Mouse (Mus musculus): ENCODE measurements around the gene Dus2. TPM values are rescaled to one million over a fixed set of nuclear protein-coding genes. Genes with fewer than 3 reads are reported as not detected.
"Not testable (repeated sequence)": the region's sequence is repeated elsewhere in the genome, so short reads cannot be mapped to it uniquely, and the experiment has no call there.

Gene Dus2
- polyA plus RNA-seq, 1 experiment, result 13.1 TPM

- Histone ChIP-seq H3K79me2 (ENCODE audit: control insufficient read depth, insufficient read depth) (peaks cover 40% of the 10 kb centered on the region), H3K36me3 (ENCODE audit: control insufficient read depth, insufficient read depth) (peaks cover 15% of the 10 kb centered on the region), H3ac (ENCODE audit: control insufficient read depth, insufficient read length, low read depth) (peak within 1 kb of the TSS; percentile 88), H3K79me3 (ENCODE audit: low read depth) (peaks cover 12% of the 10 kb centered on the region), H3K4me3 (ENCODE audit: insufficient read depth, poor library complexity, severe bottlenecking) (peak within 1 kb of the TSS; percentile 89), H3K27me3 (ENCODE audit: control insufficient read depth, insufficient read depth, insufficient read length) (no peaks in the 10 kb centered on the region)
- TF ChIP-seq FOSL1 (IDR thresholded peaks at IDR 0.05; ENCODE audit: insufficient read depth, low read length, poor library complexity, severe bottlenecking), result no peak
- no peak for TF ChIP-seq CTCF (IDR thresholded peaks at IDR 0.05; ENCODE audit: control insufficient read depth, insufficient read depth, insufficient read length)
Measured at GRCm38 (mm10) chr8:106011643-106011986, 20.5 kb downstream of the Dus2 start, which contains the start of gene Ddx28. Ddx28 (minus strand) TSS chr8:106011882.

- Histone ChIP-seq H3K79me2 (ENCODE audit: control insufficient read depth, insufficient read depth) (peaks cover 40% of the 10 kb centered on the region), H3K79me3 (ENCODE audit: low read depth) (peaks cover 12% of the 10 kb centered on the region), H3K36me3 (ENCODE audit: control insufficient read depth, insufficient read depth) (peaks cover 15% of the 10 kb centered on the region)
- H3K4me3 ChIP-seq (ENCODE audit: insufficient read depth, poor library complexity, severe bottlenecking); H3K27me3 ChIP-seq (ENCODE audit: control insufficient read depth, insufficient read depth, insufficient read length); H3ac ChIP-seq (ENCODE audit: control insufficient read depth, insufficient read length, low read depth): not testable (repeated sequence)
Measured at GRCm38 (mm10) chr8:106012203-106012602, 21.1 kb downstream of the Dus2 start.

- Histone ChIP-seq H3K36me3 (ENCODE audit: control insufficient read depth, insufficient read depth) (peaks cover 15% of the 10 kb centered on the region), H3K27me3 (ENCODE audit: control insufficient read depth, insufficient read depth, insufficient read length) (no peaks in the 10 kb centered on the region), H3K79me2 (ENCODE audit: control insufficient read depth, insufficient read depth) (peaks cover 14% of the 10 kb centered on the region), H3K4me3 (ENCODE audit: insufficient read depth, poor library complexity, severe bottlenecking) (no peak overlapping the region), H3K79me3 (ENCODE audit: low read depth) (peaks cover 2% of the 10 kb centered on the region), H3ac (ENCODE audit: control insufficient read depth, insufficient read length, low read depth) (no peak overlapping the region)
- TF ChIP-seq MYOD1 (IDR thresholded peaks at IDR 0.05; ENCODE audit: control insufficient read depth, insufficient read length, low read depth), result no peak
- TF ChIP-seq FOSL1 (IDR thresholded peaks at IDR 0.05; ENCODE audit: insufficient read depth, low read length, poor library complexity, severe bottlenecking), result no peak
- no peak for TF ChIP-seq MAX (IDR thresholded peaks at IDR 0.05)
- no peak for TF ChIP-seq USF1 (IDR thresholded peaks at IDR 0.05; ENCODE audit: low read depth)
- no peak for TF ChIP-seq MYOG (IDR thresholded peaks at IDR 0.05; ENCODE audit: control insufficient read depth, extremely low read depth, insufficient read length)
- TF ChIP-seq CTCF (IDR thresholded peaks at IDR 0.05; ENCODE audit: control insufficient read depth, insufficient read depth, insufficient read length), result no peak
- TF ChIP-seq CEBPB (IDR thresholded peaks at IDR 0.05; ENCODE audit: low read depth), result no peak
Measured at GRCm38 (mm10) chr8:106016284-106016683, 25.1 kb downstream of the Dus2 start.

- Histone ChIP-seq H3K79me2 (ENCODE audit: control insufficient read depth, insufficient read depth) (peaks cover 5% of the 10 kb centered on the region), H3K27me3 (ENCODE audit: control insufficient read depth, insufficient read depth, insufficient read length) (no peaks in the 10 kb centered on the region), H3K36me3 (ENCODE audit: control insufficient read depth, insufficient read depth) (peaks cover 15% of the 10 kb centered on the region), H3K4me3 (ENCODE audit: insufficient read depth, poor library complexity, severe bottlenecking) (no peak overlapping the region), H3ac (ENCODE audit: control insufficient read depth, insufficient read length, low read depth) (no peak overlapping the region), H3K79me3 (ENCODE audit: low read depth) (no peaks in the 10 kb centered on the region)
- TF ChIP-seq MYOG (IDR thresholded peaks at IDR 0.05; ENCODE audit: control insufficient read depth, extremely low read depth, insufficient read length), result no peak
- no peak for TF ChIP-seq FOSL1 (IDR thresholded peaks at IDR 0.05; ENCODE audit: insufficient read depth, low read length, poor library complexity, severe bottlenecking)
- TF ChIP-seq MAX (IDR thresholded peaks at IDR 0.05), result no peak
Measured at GRCm38 (mm10) chr8:106017130-106017529, 26.0 kb downstream of the Dus2 start.

- Histone ChIP-seq H3K79me3 (ENCODE audit: low read depth) (no peaks in the 10 kb centered on the region), H3K36me3 (ENCODE audit: control insufficient read depth, insufficient read depth) (peaks cover 15% of the 10 kb centered on the region), H3K27me3 (ENCODE audit: control insufficient read depth, insufficient read depth, insufficient read length) (no peaks in the 10 kb centered on the region), H3K4me3 (ENCODE audit: insufficient read depth, poor library complexity, severe bottlenecking) (no peak overlapping the region), H3ac (ENCODE audit: control insufficient read depth, insufficient read length, low read depth) (no peak overlapping the region), H3K79me2 (ENCODE audit: control insufficient read depth, insufficient read depth) (no peaks in the 10 kb centered on the region)
- TF ChIP-seq USF1 (IDR thresholded peaks at IDR 0.05; ENCODE audit: low read depth) (no peak), CTCF (IDR thresholded peaks at IDR 0.05; ENCODE audit: control insufficient read depth, insufficient read depth, insufficient read length) (no peak), MYOD1 (IDR thresholded peaks at IDR 0.05; ENCODE audit: control insufficient read depth, insufficient read length, low read depth) (no peak), MAX (IDR thresholded peaks at IDR 0.05) (no peak), FOSL1 (IDR thresholded peaks at IDR 0.05; ENCODE audit: insufficient read depth, low read length, poor library complexity, severe bottlenecking) (no peak), MYOG (IDR thresholded peaks at IDR 0.05; ENCODE audit: control insufficient read depth, extremely low read depth, insufficient read length) (no peak), CEBPB (IDR thresholded peaks at IDR 0.05; ENCODE audit: low read depth) (no peak)
Measured at GRCm38 (mm10) chr8:106018039-106018438, 26.9 kb downstream of the Dus2 start.

GRCm38 (mm10) chr8:106022483-106022882 is 31.3 kb downstream of the Dus2 start:
- no peak overlapping the region for H3K4me3 ChIP-seq (ENCODE audit: insufficient read depth, poor library complexity, severe bottlenecking)
- no peaks in the 10 kb centered on the region for H3K27me3 ChIP-seq (ENCODE audit: control insufficient read depth, insufficient read depth, insufficient read length)
- H3K36me3 ChIP-seq (ENCODE audit: control insufficient read depth, insufficient read depth), result no peaks in the 10 kb centered on the region
- TF ChIP-seq CEBPB (IDR thresholded peaks at IDR 0.05; ENCODE audit: low read depth) (no peak), CTCF (IDR thresholded peaks at IDR 0.05; ENCODE audit: control insufficient read depth, insufficient read depth, insufficient read length) (peak; percentile 81)
- no peaks in the 10 kb centered on the region for H3K79me3 ChIP-seq (ENCODE audit: low read depth)
- no peaks in the 10 kb centered on the region for H3K79me2 ChIP-seq (ENCODE audit: control insufficient read depth, insufficient read depth)
- H3ac ChIP-seq (ENCODE audit: control insufficient read depth, insufficient read length, low read depth), result no peak overlapping the region

- H3ac ChIP-seq (ENCODE audit: control insufficient read depth, insufficient read length, low read depth), result no peak overlapping the region
- H3K27me3 ChIP-seq (ENCODE audit: control insufficient read depth, insufficient read depth, insufficient read length), result no peaks in the 10 kb centered on the region
- H3K79me3 ChIP-seq (ENCODE audit: low read depth), result no peaks in the 10 kb centered on the region
- H3K36me3 ChIP-seq (ENCODE audit: control insufficient read depth, insufficient read depth), result no peaks in the 10 kb centered on the region
- TF ChIP-seq CTCF (IDR thresholded peaks at IDR 0.05; ENCODE audit: control insufficient read depth, insufficient read depth, insufficient read length), result no peak
- no peak overlapping the region for H3K4me3 ChIP-seq (ENCODE audit: insufficient read depth, poor library complexity, severe bottlenecking)
- H3K79me2 ChIP-seq (ENCODE audit: control insufficient read depth, insufficient read depth), result no peaks in the 10 kb centered on the region
Measured at GRCm38 (mm10) chr8:106038721-106039120, 47.6 kb downstream of the Dus2 start.

All from C2C12 (cell line).